Mouse (Mus musculus) forebrain, embryonic 12.5 days (tissue): ENCODE measurements around the gene Rnf141. TPM values are rescaled to one million over a fixed set of nuclear protein-coding genes. Genes with fewer than 3 reads are reported as not detected.
A peak's percentile ranks its signal among the peaks of the same experiment; 100 is the strongest.

Experiments used
- ATAC-seq: fragments of 200-750 bp; cut with Nextera tagmentation; 2 replicates; pipeline ENCODE4 v1.8.0; 2017; ENCODE audit warnings: moderate TSS enrichment; ENCODE audit not compliant: low FRiP score
- H3K27ac ChIP-seq: fragments of 300-500 bp; sonication (generic); 2 replicates; pipeline ENCODE4 v1.5.1; 2016; ENCODE audit warnings: mild to moderate bottlenecking
- H3K27me3 ChIP-seq: fragments of 300-500 bp; sonication (generic); 2 replicates; pipeline ENCODE4 v1.6.1; 2016; ENCODE audit warnings: mild to moderate bottlenecking
- H3K36me3 ChIP-seq: fragments of 300-500 bp; sonication (generic); replicated peaks from 2 replicates; pipeline ENCODE4 v1.6.1; 2016; ENCODE audit warnings: mild to moderate bottlenecking
- H3K4me1 ChIP-seq: fragments of 300-500 bp; sonication (generic); 2 replicates; pipeline ENCODE4 v1.6.1; 2016
- H3K4me2 ChIP-seq: fragments of 300-500 bp; sonication (generic); 2 replicates; pipeline ENCODE4 v1.6.1; 2016; ENCODE audit warnings: mild to moderate bottlenecking, moderate library complexity
- H3K4me3 ChIP-seq: fragments of 300-500 bp; sonication (generic); replicated peaks from 2 replicates; pipeline ENCODE4 v1.5.1; 2016; ENCODE audit warnings: mild to moderate bottlenecking
- H3K9ac ChIP-seq: fragments of 300-500 bp; sonication (generic); 2 replicates; pipeline ENCODE4 v1.6.1; 2016; ENCODE audit warnings: mild to moderate bottlenecking
- H3K9me3 ChIP-seq: fragments of 300-500 bp; sonication (generic); 2 replicates; pipeline ENCODE4 v1.6.1; 2016
- WGBS: fragments of 180-500 bp; shearing (Covaris S2); methylation state at CpG from one replicate; pipeline ENCODE4 v1.1.7; 2016; 5-methylcytosine and 5-hydroxymethylcytosine counted together
- polyA plus RNA-seq: library from polyadenylated mRNA; unstranded; fragments of >200 nt; fragmentation: Nextera tagmentation; extraction: Ambion mirVana; gene quantifications from 2 replicates; pipeline ENCODE4 v1.2.1, GENCODE M21; 2016

The Rnf141 gene
- 25.8 and 29.1 TPM in 2 replicates for polyA plus RNA-seq

GRCm38 (mm10) chr7:110843916-110844874 lies at the start of gene Rnf141:
Gene Rnf141 (minus strand): TSS chr7:110844457.
- Histone ChIP-seq H3K27me3 (no peaks in the 10 kb centered on the region), H3K4me2 (peak within 1 kb of the TSS; percentile 70), H3K4me1 (peaks cover 10% of the 10 kb centered on the region), H3K4me3 (peak within 1 kb of the TSS; percentile 67), H3K27ac (peak within 1 kb of the TSS; percentile 86), H3K36me3 (no peaks in the 10 kb centered on the region), H3K9ac (peak within 1 kb of the TSS; percentile 83), H3K9me3 (0 out of 2 replicates have a peak, but pooled peaks cover 4% of the 10 kb centered on the region)
- 1% methylated on average over 42 of the region's 42 CpGs for WGBS
- ATAC-seq, result peak; percentile 95

DNA sequence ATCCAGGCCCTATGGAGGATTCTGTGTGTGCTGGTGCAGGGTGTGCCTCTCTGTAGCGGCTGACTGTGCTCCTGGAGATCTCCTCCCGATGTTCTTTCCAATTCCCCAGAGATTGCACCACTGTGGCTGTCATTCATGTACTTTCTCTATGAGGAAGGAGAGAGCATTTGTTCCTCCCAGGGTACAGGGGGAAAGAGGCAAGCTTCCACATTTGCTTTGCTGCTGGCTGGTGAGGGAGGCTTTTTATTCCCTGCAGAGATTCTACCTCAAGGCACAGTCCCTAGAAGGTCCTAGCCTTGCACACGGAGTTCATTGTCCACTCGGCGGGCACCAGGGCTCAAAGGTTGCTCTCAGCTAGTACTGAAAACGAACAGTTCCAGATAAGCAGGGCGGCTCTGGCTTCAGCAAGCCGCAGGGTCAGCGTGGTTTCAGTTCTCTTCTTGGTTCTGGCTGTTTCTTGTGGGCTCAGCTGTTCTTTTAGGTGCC lies 47.3 kb upstream of the Rnf141 start:
- Histone ChIP-seq H3K9me3 (no peaks in the 10 kb centered on the region), H3K9ac (no peak overlapping the region), H3K4me2 (no peak overlapping the region), H3K4me3 (no peak overlapping the region), H3K4me1 (no peaks in the 10 kb centered on the region), H3K27me3 (no peaks in the 10 kb centered on the region), H3K27ac (no peak overlapping the region), H3K36me3 (no peaks in the 10 kb centered on the region)
- no peak for ATAC-seq
- 85% methylated on average over 9 of the region's 9 CpGs for WGBS

DNA sequence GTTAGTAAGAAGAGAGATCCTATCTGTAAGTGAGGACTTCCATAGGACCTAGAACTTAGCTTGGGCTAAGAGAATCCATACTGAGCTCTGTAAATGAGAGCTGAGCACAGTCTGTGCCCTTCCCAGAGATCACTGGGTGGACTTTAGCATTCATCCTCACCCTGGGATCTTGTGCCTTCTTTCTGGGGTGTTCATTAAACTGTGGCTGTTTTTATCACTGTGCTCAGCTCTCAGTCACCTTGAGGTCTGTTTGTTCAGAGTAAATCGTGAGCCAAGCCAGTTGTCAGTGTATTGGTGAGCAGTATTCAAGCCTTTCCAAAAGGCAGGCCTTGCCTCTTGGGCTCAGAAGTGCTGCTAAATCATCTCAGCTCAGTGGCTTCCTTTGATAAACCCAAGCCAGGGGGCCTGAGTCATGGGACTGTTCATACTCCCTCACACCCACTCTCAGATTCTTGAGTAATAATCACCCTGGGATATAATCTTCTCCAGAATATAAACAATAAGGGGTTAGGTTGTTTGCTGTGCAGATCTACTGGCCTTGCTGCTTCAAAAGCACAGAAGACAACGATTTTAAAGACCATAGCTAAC lies 37.6 kb upstream of the Rnf141 start:
- H3K4me3 ChIP-seq, result no peak overlapping the region
- H3K36me3 ChIP-seq, result no peaks in the 10 kb centered on the region
- H3K4me2 ChIP-seq, result no peak overlapping the region
- H3K27me3 ChIP-seq, result no peaks in the 10 kb centered on the region
- no peak for ATAC-seq
- H3K9ac ChIP-seq, result no peak overlapping the region
- H3K9me3 ChIP-seq, result no peaks in the 10 kb centered on the region
- no peaks in the 10 kb centered on the region for H3K4me1 ChIP-seq
- WGBS, result 70% methylated on average over 2 of the region's 2 CpGs
- H3K27ac ChIP-seq, result no peak overlapping the region

GRCm38 (mm10) chr7:110878028-110878427 lies 33.8 kb upstream of the Rnf141 start:
- Histone ChIP-seq H3K27ac (no peak overlapping the region), H3K27me3 (no peaks in the 10 kb centered on the region), H3K4me1 (no peaks in the 10 kb centered on the region), H3K9me3 (no peaks in the 10 kb centered on the region), H3K4me2 (no peak overlapping the region), H3K9ac (no peak overlapping the region), H3K36me3 (no peaks in the 10 kb centered on the region), H3K4me3 (no peak overlapping the region)
- WGBS, result 84% methylated on average over 4 of the region's 4 CpGs
- ATAC-seq, result no peak

DNA sequence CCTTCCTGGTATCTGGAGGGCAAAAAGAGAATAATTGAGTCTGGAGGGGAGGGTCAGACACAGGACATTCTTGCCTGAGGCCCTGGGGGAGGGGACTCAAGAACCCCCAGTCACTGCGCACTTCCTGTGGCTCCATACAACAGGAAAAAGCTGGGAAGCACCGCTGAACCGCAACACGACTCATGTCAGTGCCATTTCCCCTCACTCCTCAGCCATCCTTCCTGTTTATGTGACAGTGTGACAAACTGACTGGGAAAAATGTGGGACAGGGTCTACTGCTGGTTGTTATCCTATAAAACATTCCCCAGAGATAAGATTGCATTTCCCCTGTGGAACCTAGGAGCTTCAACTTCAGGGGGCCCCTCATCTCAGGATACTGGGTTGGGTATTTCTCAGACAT lies 32.7 kb upstream of the Rnf141 start:
- 87% methylated on average over 4 of the region's 4 CpGs for WGBS
- ATAC-seq, result no peak

DNA sequence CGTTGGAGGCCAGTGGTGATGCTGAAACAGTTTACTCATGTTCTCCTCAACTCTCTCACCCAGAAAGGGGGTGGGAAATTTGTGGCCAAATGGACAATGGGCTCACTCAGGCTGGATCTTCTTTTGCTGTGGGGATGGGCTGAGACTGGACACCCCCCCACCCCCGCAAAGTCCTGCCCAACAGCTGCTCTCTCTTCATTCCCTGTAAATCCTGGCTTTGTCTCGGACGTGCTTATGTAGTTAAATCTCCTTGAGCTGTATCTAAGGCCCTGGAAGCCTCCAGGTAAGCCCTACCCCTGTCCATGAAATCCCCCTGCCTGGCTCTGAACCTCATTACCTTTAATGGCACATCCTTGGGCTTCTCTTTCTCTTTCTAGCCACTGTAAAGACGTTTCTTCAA lies 24.6 kb upstream of the Rnf141 start:
- H3K9me3 ChIP-seq, result no peaks in the 10 kb centered on the region
- H3K4me2 ChIP-seq, result no peak overlapping the region
- ATAC-seq, result no peak
- no peak overlapping the region for H3K27ac ChIP-seq
- 60% methylated on average over 5 of the region's 5 CpGs for WGBS
- no peaks in the 10 kb centered on the region for H3K27me3 ChIP-seq
- H3K4me1 ChIP-seq, result peaks cover 6% of the 10 kb centered on the region; the same call in 1 of the 2 replicates
- H3K9ac ChIP-seq, result no peak overlapping the region
- no peaks in the 10 kb centered on the region for H3K36me3 ChIP-seq
- no peak overlapping the region for H3K4me3 ChIP-seq

More for the DNA sequence above, 32.7 kb upstream of the Rnf141 start:
- H3K9me3 ChIP-seq, result no peaks in the 10 kb centered on the region
- H3K4me3 ChIP-seq, result no peak overlapping the region
- H3K4me2 ChIP-seq, result no peak overlapping the region
- no peak overlapping the region for H3K9ac ChIP-seq
- no peaks in the 10 kb centered on the region for H3K27me3 ChIP-seq
- no peak overlapping the region for H3K27ac ChIP-seq
- H3K36me3 ChIP-seq, result no peaks in the 10 kb centered on the region
- no peaks in the 10 kb centered on the region for H3K4me1 ChIP-seq

DNA sequence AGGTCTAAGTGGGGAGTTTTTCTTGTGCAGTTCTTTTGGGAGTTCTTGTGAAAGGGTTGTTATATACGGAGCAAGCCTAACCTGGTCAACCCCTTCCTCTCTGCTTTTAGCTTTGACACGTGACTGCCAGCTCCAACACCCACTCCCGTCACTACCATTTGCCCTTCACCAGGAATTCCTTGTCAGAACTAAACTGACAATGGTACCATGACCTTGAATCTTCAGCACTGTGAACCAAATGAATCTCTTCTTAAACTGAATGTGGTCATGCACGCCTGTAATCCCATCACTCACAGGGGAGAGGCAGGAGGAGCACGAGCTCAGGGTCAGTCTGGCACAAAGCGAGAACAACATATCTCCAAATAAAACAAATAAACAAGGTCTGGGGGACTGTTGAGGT lies 22.9 kb upstream of the Rnf141 start:
- no peak overlapping the region for H3K4me3 ChIP-seq
- no peak overlapping the region for H3K9ac ChIP-seq
- H3K4me1 ChIP-seq, result peaks cover 6% of the 10 kb centered on the region; the same call in 1 of the 2 replicates
- WGBS, result 89% methylated on average over 6 of the region's 6 CpGs
- no peak overlapping the region for H3K27ac ChIP-seq
- no peak for ATAC-seq
- no peaks in the 10 kb centered on the region for H3K27me3 ChIP-seq
- no peaks in the 10 kb centered on the region for H3K9me3 ChIP-seq
- no peaks in the 10 kb centered on the region for H3K36me3 ChIP-seq
- H3K4me2 ChIP-seq, result no peak overlapping the region

GRCm38 (mm10) chr7:110866021-110866420 lies 21.8 kb upstream of the Rnf141 start:
- H3K9me3 ChIP-seq, result no peaks in the 10 kb centered on the region
- no peaks in the 10 kb centered on the region for H3K27me3 ChIP-seq
- no peaks in the 10 kb centered on the region for H3K36me3 ChIP-seq
- peaks cover 6% of the 10 kb centered on the region; the same call in 1 of the 2 replicates for H3K4me1 ChIP-seq
- no peak overlapping the region for H3K4me2 ChIP-seq
- no peak overlapping the region for H3K4me3 ChIP-seq
- H3K9ac ChIP-seq, result no peak overlapping the region
- no peak for ATAC-seq
- 95% methylated on average over 3 of the region's 3 CpGs for WGBS
- no peak overlapping the region for H3K27ac ChIP-seq

- 92% methylated on average over 6 of the region's 6 CpGs for WGBS
Observed at GRCm38 (mm10) chr7:110865570-110865969, 21.3 kb upstream of the Rnf141 start.

DNA sequence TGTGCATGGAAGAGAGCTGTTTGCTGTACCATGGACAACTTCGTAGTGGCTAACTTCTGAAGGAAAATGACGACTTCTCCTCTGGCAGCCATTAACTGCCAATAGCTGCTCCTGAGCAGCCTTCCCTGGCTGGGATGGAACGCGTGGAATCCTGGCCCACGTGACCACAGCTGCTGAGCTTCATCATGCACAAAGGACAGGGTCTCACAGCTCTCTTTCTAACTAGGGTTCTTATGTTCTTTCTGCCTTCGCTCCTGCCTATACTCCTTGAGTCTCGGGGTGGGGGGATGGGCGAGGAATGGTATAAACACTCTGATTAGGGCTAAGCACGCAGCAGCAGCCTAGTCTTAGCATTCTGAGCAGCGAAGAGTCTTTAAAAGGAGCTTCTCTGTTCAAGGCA lies 20.8 kb upstream of the Rnf141 start:
- Histone ChIP-seq H3K27me3 (no peaks in the 10 kb centered on the region), H3K27ac (no peak overlapping the region), H3K36me3 (no peaks in the 10 kb centered on the region), H3K4me1 (peaks cover 6% of the 10 kb centered on the region; the same call in 1 of the 2 replicates), H3K4me2 (no peak overlapping the region), H3K9me3 (no peaks in the 10 kb centered on the region), H3K9ac (no peak overlapping the region), H3K4me3 (no peak overlapping the region)
- 37% methylated on average over 10 of the region's 10 CpGs for WGBS
- peak; percentile 41; the same call in 1 of the 2 replicates for ATAC-seq

More at GRCm38 (mm10) chr7:110865570-110865969, 21.3 kb upstream of the Rnf141 start:
- H3K4me2 ChIP-seq, result no peak overlapping the region
- no peaks in the 10 kb centered on the region for H3K27me3 ChIP-seq
- H3K9me3 ChIP-seq, result no peaks in the 10 kb centered on the region
- H3K4me3 ChIP-seq, result no peak overlapping the region
- ATAC-seq, result no peak
- H3K36me3 ChIP-seq, result no peaks in the 10 kb centered on the region
- no peak overlapping the region for H3K27ac ChIP-seq
- no peak overlapping the region for H3K9ac ChIP-seq
- peaks cover 6% of the 10 kb centered on the region; the same call in 1 of the 2 replicates for H3K4me1 ChIP-seq

DNA sequence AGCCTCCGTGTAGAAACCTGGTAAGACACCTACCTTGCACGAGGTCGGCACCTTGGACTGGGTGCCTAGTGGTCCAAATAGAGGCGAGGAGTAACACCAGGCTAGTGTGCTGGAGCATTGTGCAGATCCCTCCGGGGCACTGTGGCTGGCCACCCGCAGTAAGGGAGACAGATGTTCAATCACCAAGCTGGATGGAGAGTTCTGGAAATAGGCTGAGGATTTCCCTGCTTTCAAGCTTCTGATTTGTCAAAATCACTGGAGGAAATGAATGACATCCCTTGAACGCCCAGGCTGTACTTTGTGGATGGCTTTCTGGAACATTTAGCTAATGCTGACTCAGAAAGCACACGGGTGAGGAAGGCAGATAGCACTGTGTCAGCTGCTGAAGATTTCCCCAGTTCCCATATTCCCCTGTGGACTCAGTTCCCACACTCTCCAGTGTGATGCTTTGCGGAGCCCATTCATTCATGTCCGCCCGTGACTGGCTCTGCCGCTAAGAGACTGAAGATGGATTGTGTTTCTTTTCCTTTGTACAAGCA lies 18.6 kb upstream of the Rnf141 start, which contains the start of gene Lyve1:
TSS of gene Lyve1 (minus strand) at position 489 of the 539 bp plus-strand sequence.
- ATAC-seq, result no peak
- 81% methylated on average over 12 of the region's 12 CpGs for WGBS

GRCm38 (mm10) chr7:110860129-110860528 lies 15.9 kb upstream of the Rnf141 start:
- no peak overlapping the region for H3K9ac ChIP-seq
- WGBS, result 83% methylated on average over 5 of the region's 5 CpGs
- no peak for ATAC-seq

More for the DNA sequence above, 18.6 kb upstream of the Rnf141 start, which contains the start of gene Lyve1:
- Histone ChIP-seq H3K4me3 (no peak within 1 kb of the TSS), H3K27me3 (no peaks in the 10 kb centered on the region), H3K9me3 (no peaks in the 10 kb centered on the region), H3K4me2 (no peak within 1 kb of the TSS), H3K4me1 (peaks cover 6% of the 10 kb centered on the region; the same call in 1 of the 2 replicates), H3K9ac (no peak within 1 kb of the TSS), H3K36me3 (no peaks in the 10 kb centered on the region), H3K27ac (no peak within 1 kb of the TSS)

More at GRCm38 (mm10) chr7:110860129-110860528, 15.9 kb upstream of the Rnf141 start:
- H3K4me1 ChIP-seq, result peaks cover 4% of the 10 kb centered on the region; the same call in 1 of the 2 replicates
- H3K27me3 ChIP-seq, result no peaks in the 10 kb centered on the region
- H3K36me3 ChIP-seq, result no peaks in the 10 kb centered on the region
- H3K27ac ChIP-seq, result no peak overlapping the region
- H3K4me3 ChIP-seq, result no peak overlapping the region
- no peaks in the 10 kb centered on the region for H3K9me3 ChIP-seq
- H3K4me2 ChIP-seq, result no peak overlapping the region
